Mouse (Mus musculus) telencephalon, adult 2 months (tissue): ENCODE measurements around the gene Fez2.

Source experiments
- DNase-seq: peaks from one replicate; pipeline ENCODE4 v3.0.0-alpha.2; 2011; ENCODE audit warnings: low read depth, low spot score

Fez2 gene

GRCm38 (mm10) chr17:78321216-78321835 lies 96.6 kb downstream of the Fez2 start:
- no peak for DNase-seq
